Mouse (Mus musculus) forebrain, embryonic 11.5 days (tissue): ENCODE data around the gene Asb16. TPM values are rescaled to one million over a fixed set of nuclear protein-coding genes. Genes with fewer than 3 reads are reported as not detected.

Experiments
- ATAC-seq: fragments of 200-750 bp; cut with Nextera tagmentation; replicated peaks from 2 replicates; pipeline ENCODE4 v1.8.0; 2017; ENCODE audit warnings: moderate TSS enrichment; ENCODE audit not compliant: low FRiP score
- DNase-seq: peaks from one replicate; pipeline ENCODE4 v3.0.0-alpha.2; 2017; ENCODE audit warnings: low spot score
- H3K27ac ChIP-seq: fragments of 300-500 bp; sonication (generic); 2 replicates; pipeline ENCODE4 v1.5.1; 2014; ENCODE audit warnings: low read depth, low read length
- H3K27me3 ChIP-seq: fragments of 300-500 bp; sonication (generic); 2 replicates; pipeline ENCODE4 v1.6.1; 2014; ENCODE audit warnings: mild to moderate bottlenecking, low read length, mixed read lengths; ENCODE audit not compliant: control insufficient read depth, insufficient read depth
- H3K36me3 ChIP-seq: fragments of 300-500 bp; sonication (generic); 2 replicates; pipeline ENCODE4 v1.6.1; 2014; ENCODE audit warnings: mild to moderate bottlenecking, low read length, moderate library complexity, mixed read lengths; ENCODE audit not compliant: control insufficient read depth, insufficient read depth
- H3K4me1 ChIP-seq: fragments of 300-500 bp; sonication (generic); replicated peaks from 2 replicates; pipeline ENCODE4 v1.6.1; 2014; ENCODE audit warnings: low read length, mixed read lengths; ENCODE audit not compliant: control insufficient read depth, insufficient read depth
- H3K4me2 ChIP-seq: fragments of 300-500 bp; sonication (generic); 2 replicates; pipeline ENCODE4 v1.6.1; 2014; ENCODE audit warnings: low read depth, mild to moderate bottlenecking, low read length, moderate library complexity, mixed read lengths; ENCODE audit not compliant: severe bottlenecking
- H3K4me3 ChIP-seq: fragments of 300-500 bp; sonication (generic); 2 replicates; pipeline ENCODE4 v1.5.1; 2014; ENCODE audit warnings: low read depth, low read length
- H3K9ac ChIP-seq: fragments of 300-500 bp; sonication (generic); 2 replicates; pipeline ENCODE4 v1.6.1; 2014; ENCODE audit warnings: low read length
- H3K9me3 ChIP-seq: fragments of 300-500 bp; sonication (generic); 2 replicates; pipeline ENCODE4 v1.6.1; 2016; ENCODE audit warnings: low read length, mixed read lengths; ENCODE audit not compliant: control insufficient read depth
- WGBS: fragments of 180-500 bp; shearing (Covaris S2); extraction: QIAGEN DNeasy Blood & Tissue Kit; methylation state at CpG from one replicate; pipeline ENCODE4 v1.1.7; 2014; 5-methylcytosine and 5-hydroxymethylcytosine counted together
- microRNA-seq: library from miRNA; unstranded; fragments of <30 nt; microRNA quantifications from one replicate; pipeline ENCODE4, GENCODE M21; 2016; ENCODE audit not compliant: insufficient number of aligned reads
- polyA plus RNA-seq: library from polyadenylated mRNA; unstranded; fragments of >200 nt; fragmentation: Nextera tagmentation; extraction: Ambion mirVana; gene quantifications from 2 replicates; pipeline ENCODE4 v1.2.1, GENCODE M21; 2014

Gene Asb16
- polyA plus RNA-seq, 1 experiment from 2014 or later = not detected

DNA sequence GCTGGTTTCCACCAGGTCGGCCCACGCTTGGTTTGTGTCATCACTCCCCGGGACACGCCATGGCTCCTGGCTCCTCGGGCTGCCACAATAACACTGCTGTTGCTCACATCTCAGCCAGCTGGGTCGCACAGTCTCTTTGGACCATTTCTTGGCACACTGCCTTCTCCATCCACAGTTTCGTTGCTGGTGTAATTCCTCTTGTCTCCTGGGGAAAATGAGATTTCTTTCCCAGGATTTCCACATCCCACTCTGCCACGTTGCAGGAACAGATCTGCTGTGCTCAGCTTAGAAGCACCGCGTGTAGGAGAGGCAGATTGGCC is 52.1 kb downstream of the Asb16 start:
- DNase-seq = peak; percentile 74
- peak overlapping the region; percentile 98 for H3K4me2 ChIP-seq
- H3K4me3 ChIP-seq = peak overlapping the region; percentile 99
- peak overlapping the region; percentile 100 for H3K9ac ChIP-seq
- peaks cover 5% of the 10 kb centered on the region for H3K4me1 ChIP-seq
- H3K9me3 ChIP-seq = no peaks in the 10 kb centered on the region
- no peaks in the 10 kb centered on the region for H3K27me3 ChIP-seq
- H3K36me3 ChIP-seq = no peaks in the 10 kb centered on the region
- 18% methylated on average over 10 of the region's 10 CpGs for WGBS
- no peak for ATAC-seq
- H3K27ac ChIP-seq = no peak overlapping the region

DNA sequence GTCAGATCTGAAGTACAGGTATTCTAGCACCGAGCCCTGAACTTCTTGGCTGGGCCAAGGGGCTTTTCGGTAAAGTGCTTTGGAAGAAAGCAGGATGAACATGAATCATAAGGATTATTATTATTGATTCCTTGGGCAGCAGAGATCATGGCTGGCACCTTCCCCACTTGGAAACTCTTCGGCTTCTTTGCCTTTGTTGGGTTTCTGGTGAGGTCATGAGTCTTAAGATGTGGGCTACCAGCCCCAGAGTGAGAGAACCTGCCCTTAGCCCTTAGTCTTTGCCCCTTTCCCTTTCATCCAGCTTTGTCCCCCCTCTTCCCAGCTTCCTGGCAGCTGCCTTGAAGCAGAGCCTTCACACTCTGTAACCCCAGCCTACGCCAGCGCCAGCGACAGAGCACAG is 53.4 kb downstream of the Asb16 start:
- Histone ChIP-seq H3K4me2 (no peak overlapping the region), H3K27ac (no peak overlapping the region), H3K9me3 (no peaks in the 10 kb centered on the region), H3K4me1 (no peaks in the 10 kb centered on the region; the same call in 1 of the 2 replicates), H3K9ac (no peak overlapping the region), H3K4me3 (no peak overlapping the region), H3K27me3 (no peaks in the 10 kb centered on the region), H3K36me3 (no peaks in the 10 kb centered on the region)
- no peak for DNase-seq
- no peak for ATAC-seq
- WGBS = 82% methylated on average over 6 of the region's 6 CpGs

DNA sequence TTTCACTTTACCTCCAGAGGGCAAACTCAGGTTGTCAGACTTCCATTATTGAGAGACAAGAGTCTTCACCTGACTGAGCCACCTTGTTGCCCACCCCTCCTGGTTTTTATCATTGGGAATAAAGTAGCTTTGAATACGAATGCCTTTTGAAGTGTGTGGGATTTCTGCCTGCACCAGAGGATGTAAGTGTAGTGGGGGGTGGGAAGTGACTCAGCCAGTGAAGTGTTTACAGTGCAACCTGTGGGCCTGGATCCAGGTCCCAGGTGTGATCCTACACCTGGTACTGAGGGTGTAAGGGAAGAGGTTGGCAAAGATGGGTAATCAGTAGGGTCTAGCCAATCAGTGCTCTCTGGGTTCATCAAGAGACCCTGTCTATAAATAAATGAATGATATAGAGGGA is 55.0 kb downstream of the Asb16 start:
- WGBS = 97% methylated on average over 1 of the region's 1 CpGs
- no peak for DNase-seq
- H3K4me1 ChIP-seq = no peaks in the 10 kb centered on the region; the same call in 1 of the 2 replicates
- H3K36me3 ChIP-seq = no peaks in the 10 kb centered on the region
- no peaks in the 10 kb centered on the region for H3K9me3 ChIP-seq
- H3K27me3 ChIP-seq = no peaks in the 10 kb centered on the region
- H3K9ac ChIP-seq = no peak overlapping the region
- no peak for ATAC-seq
- H3K4me3 ChIP-seq = no peak overlapping the region
- H3K4me2 ChIP-seq = no peak overlapping the region
- H3K27ac ChIP-seq = no peak overlapping the region

DNA sequence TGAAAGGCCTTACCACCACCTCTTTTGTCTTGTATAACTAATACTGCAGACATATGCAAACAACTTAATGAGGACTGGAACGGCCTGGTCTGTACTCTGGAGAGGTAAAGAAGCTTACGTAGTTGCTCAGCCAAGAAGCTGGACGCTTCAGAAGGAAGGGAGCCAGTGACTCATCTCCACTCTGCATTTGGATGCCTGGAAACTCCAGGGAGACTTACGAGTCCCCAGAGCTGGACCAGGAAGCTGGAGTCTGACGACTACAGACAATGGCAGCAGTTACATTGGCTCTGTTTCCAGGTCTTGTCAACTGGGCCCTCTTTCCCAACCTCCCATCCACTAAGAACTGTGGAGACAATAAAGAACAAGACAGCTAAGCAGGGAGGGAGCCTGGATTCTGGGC is 58.7 kb downstream of the Asb16 start:
- H3K27me3 ChIP-seq = no peaks in the 10 kb centered on the region
- no peaks in the 10 kb centered on the region for H3K36me3 ChIP-seq
- H3K9ac ChIP-seq = no peak overlapping the region
- no peak overlapping the region for H3K27ac ChIP-seq
- 67% methylated on average over 5 of the region's 5 CpGs for WGBS
- no peaks in the 10 kb centered on the region for H3K4me1 ChIP-seq
- H3K9me3 ChIP-seq = no peaks in the 10 kb centered on the region
- no peak overlapping the region for H3K4me3 ChIP-seq
- DNase-seq (no peak), ATAC-seq (no peak)
- no peak overlapping the region for H3K4me2 ChIP-seq

DNA sequence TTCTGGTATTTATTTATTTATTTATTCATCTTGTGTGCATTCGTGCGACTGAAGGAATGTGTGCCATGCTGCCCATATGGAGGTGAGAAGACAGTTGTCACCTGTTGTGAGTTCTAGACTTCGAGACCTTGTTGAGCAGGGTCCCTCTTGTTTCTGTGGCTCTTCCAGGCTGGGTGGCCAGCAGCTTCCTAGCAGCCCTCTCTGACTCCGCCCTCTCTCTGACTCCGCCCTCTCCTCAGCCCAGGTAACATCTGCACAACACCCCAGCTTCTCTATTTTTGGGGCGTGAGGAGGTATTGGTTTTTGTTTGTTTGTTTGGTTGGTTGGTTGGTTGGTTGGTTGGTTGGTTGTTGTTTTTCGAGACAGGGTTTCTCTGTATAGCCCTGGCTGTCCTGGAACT is 59.3 kb downstream of the Asb16 start:
- Histone ChIP-seq H3K4me2 (no peak overlapping the region), H3K36me3 (no peaks in the 10 kb centered on the region), H3K27me3 (no peaks in the 10 kb centered on the region), H3K4me1 (no peaks in the 10 kb centered on the region), H3K9me3 (no peaks in the 10 kb centered on the region), H3K27ac (no peak overlapping the region), H3K9ac (no peak overlapping the region), H3K4me3 (no peak overlapping the region)
- ATAC-seq (no peak), DNase-seq (no peak)
- WGBS = 85% methylated on average over 7 of the region's 7 CpGs

Small RNA genes within 50 kb of the gene (microRNA-seq; reads per million reads assigned to microRNA genes)
- 2.5 reads per million for gene Mir8101

Other genes with a start within 250 kb of the Asb16 start
- 22.1 and 24.1 TPM in 2 replicates for gene Mpp3, start 240.3 kb upstream of the Asb16 start, polyA plus RNA-seq
- 0.20 and 0.37 TPM in 2 replicates for gene Cd300lg, start 227.2 kb upstream of the Asb16 start, polyA plus RNA-seq
- gene Mpp2, start 180.2 kb upstream of the Asb16 start, polyA plus RNA-seq = 18.2 and 19.6 TPM in 2 replicates
- not detected in 2 replicates for gene Ppy, start 167.4 kb upstream of the Asb16 start, polyA plus RNA-seq
- not detected in 2 replicates for gene Pyy, start 160.9 kb upstream of the Asb16 start, polyA plus RNA-seq
- gene Nags, start 123.2 kb upstream of the Asb16 start, polyA plus RNA-seq = not detected in 2 replicates
- gene Tmem101, start 112.3 kb upstream of the Asb16 start, polyA plus RNA-seq = 35.7 and 38.9 TPM in 2 replicates
- gene Lsm12, start 83.4 kb upstream of the Asb16 start, polyA plus RNA-seq = 73.2 and 78.7 TPM in 2 replicates
- 30.6 and 32.2 TPM in 2 replicates for gene G6pc3, start 79.1 kb upstream of the Asb16 start, polyA plus RNA-seq
- 35.0 and 36.8 TPM in 2 replicates for gene Hdac5, start 38.6 kb upstream of the Asb16 start, polyA plus RNA-seq
- gene BC030867, start 19.9 kb upstream of the Asb16 start, polyA plus RNA-seq = 23.5 and 26.6 TPM in 2 replicates
- 50.0 and 58.5 TPM in 2 replicates for gene Tmub2, start 16.2 kb downstream of the Asb16 start, polyA plus RNA-seq
- gene Atxn7l3, start 27.9 kb downstream of the Asb16 start, polyA plus RNA-seq = 20.8 and 21.7 TPM in 2 replicates
- 109 and 111 TPM in 2 replicates for gene Ubtf, start 51.0 kb downstream of the Asb16 start, polyA plus RNA-seq
- 33.8 and 36.8 TPM in 2 replicates for gene Slc4a1, start 97.5 kb downstream of the Asb16 start, polyA plus RNA-seq
- gene Rundc3a, start 124.7 kb downstream of the Asb16 start, polyA plus RNA-seq = 33.1 and 35.4 TPM in 2 replicates
- 196 and 214 TPM in 2 replicates for gene Slc25a39, start 139.2 kb downstream of the Asb16 start, polyA plus RNA-seq
- gene Grn, start 161.6 kb downstream of the Asb16 start, polyA plus RNA-seq = 65.7 and 72.8 TPM in 2 replicates
- gene Fam171a2, start 178.9 kb downstream of the Asb16 start, polyA plus RNA-seq = 11.0 and 11.2 TPM in 2 replicates
- 5.0 and 7.4 TPM in 2 replicates for gene Itga2b, start 201.4 kb downstream of the Asb16 start, polyA plus RNA-seq